Mouse (Mus musculus): ENCODE data around the gene Klf2. TPM values are rescaled to one million over a fixed set of nuclear protein-coding genes. Genes with fewer than 3 reads are reported as not detected.

Klf2 gene
- polyA plus RNA-seq, 1 experiment from 2014 or later, result 10.1 TPM

DNA sequence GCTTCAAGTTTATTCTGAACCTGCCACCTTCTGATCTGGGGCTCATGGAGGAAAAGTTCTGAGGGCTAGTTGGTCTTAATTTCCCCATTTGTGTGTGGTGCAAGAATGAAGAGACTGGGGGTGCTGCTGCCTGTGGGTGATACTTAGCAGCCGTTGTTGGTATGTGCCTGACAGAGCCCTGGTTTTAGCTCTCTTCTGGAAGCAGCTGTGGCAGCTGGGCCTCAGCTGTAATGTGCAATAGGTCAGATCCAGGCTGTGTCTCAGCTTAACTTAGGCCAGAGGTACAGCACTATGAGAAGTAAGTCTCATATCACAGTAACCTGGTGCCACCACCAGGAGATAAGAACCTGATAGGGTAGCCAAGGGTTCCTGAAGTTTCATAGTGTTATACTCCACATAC, 28.7 kb downstream of the Klf2 start:
- H3K4me3 ChIP-seq (ENCODE audit: low read length), result no peak overlapping the region
- H3K9me3 ChIP-seq (ENCODE audit: low read length), result no peaks in the 10 kb centered on the region
- H3K36me3 ChIP-seq (ENCODE audit: insufficient read depth, low read length), result peaks cover 24% of the 10 kb centered on the region
- H3K4me2 ChIP-seq (replicated peaks; ENCODE audit: low read depth, low read length), result no peak overlapping the region
- WGBS, result 80% methylated on average over 1 of the region's 1 CpGs
- H3K27ac ChIP-seq (ENCODE audit: low read length), result no peak overlapping the region
- H3K9ac ChIP-seq (replicated peaks; ENCODE audit: low read length), result no peak overlapping the region
- H3K27me3 ChIP-seq (ENCODE audit: insufficient read depth, low read length), result no peaks in the 10 kb centered on the region
- ATAC-seq (ENCODE audit: low FRiP score, low TSS enrichment), result no peak
- no peaks in the 10 kb centered on the region for H3K4me1 ChIP-seq (ENCODE audit: insufficient read depth, low read length)

DNA sequence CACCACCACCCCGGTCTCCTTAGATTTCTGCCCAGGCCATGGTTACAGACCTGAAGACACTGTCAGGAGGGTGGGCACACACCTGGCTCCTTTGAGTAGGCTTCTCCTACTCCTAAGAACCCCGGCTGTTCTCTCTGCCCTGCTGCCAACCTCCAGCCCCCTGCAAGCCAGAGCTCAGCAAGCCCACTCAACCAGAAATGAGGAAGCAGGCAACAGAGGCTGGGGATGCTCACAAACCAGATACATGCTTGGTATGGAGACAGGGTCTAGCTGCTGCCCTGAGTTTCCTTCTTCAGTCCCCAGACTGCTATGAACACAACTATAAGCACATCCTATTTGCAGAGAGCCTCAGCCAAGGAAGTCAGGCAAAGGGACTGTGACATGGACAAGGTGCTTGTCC, 29.3 kb downstream of the Klf2 start:
- H3K36me3 ChIP-seq (ENCODE audit: insufficient read depth, low read length), result peaks cover 24% of the 10 kb centered on the region
- no peaks in the 10 kb centered on the region for H3K9me3 ChIP-seq (ENCODE audit: low read length)
- no peaks in the 10 kb centered on the region for H3K4me1 ChIP-seq (ENCODE audit: insufficient read depth, low read length)
- H3K4me2 ChIP-seq (replicated peaks; ENCODE audit: low read depth, low read length), result no peak overlapping the region
- H3K27ac ChIP-seq (ENCODE audit: low read length), result no peak overlapping the region
- no peak overlapping the region for H3K9ac ChIP-seq (replicated peaks; ENCODE audit: low read length)
- no peak overlapping the region for H3K4me3 ChIP-seq (ENCODE audit: low read length)
- ATAC-seq (ENCODE audit: low FRiP score, low TSS enrichment), result no peak
- WGBS, result 94% methylated on average over 2 of the region's 2 CpGs
- no peaks in the 10 kb centered on the region for H3K27me3 ChIP-seq (ENCODE audit: insufficient read depth, low read length)

DNA sequence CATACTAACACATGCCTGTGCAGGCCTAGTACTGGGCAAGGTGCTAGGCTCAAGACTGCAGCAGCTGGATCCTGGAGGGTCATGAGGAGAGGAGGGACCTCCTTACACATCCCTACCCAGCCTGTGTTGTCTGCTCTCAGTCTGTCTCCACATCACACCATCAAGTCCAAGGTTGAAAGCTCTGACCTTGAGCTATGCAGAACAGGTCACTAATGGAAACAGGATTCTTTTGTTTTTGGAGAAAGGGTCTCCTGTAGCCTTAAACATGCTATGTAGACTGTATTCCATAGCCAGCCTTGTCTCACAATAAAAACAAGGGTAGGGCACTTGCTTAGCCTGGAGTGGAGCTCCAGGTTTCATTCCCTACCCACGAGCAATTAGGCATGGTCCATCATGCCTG, 30.1 kb downstream of the Klf2 start:
- 84% methylated on average over 1 of the region's 1 CpGs for WGBS
- no peak overlapping the region for H3K9ac ChIP-seq (replicated peaks; ENCODE audit: low read length)
- no peak for ATAC-seq (ENCODE audit: low FRiP score, low TSS enrichment)
- no peaks in the 10 kb centered on the region for H3K27me3 ChIP-seq (ENCODE audit: insufficient read depth, low read length)
- peaks cover 3% of the 10 kb centered on the region for H3K4me1 ChIP-seq (ENCODE audit: insufficient read depth, low read length)
- no peak overlapping the region for H3K4me3 ChIP-seq (ENCODE audit: low read length)
- H3K36me3 ChIP-seq (ENCODE audit: insufficient read depth, low read length), result peaks cover 19% of the 10 kb centered on the region; the same call in 1 of the 2 replicates
- H3K4me2 ChIP-seq (replicated peaks; ENCODE audit: low read depth, low read length), result no peak overlapping the region
- no peak overlapping the region for H3K27ac ChIP-seq (ENCODE audit: low read length)
- H3K9me3 ChIP-seq (ENCODE audit: low read length), result no peaks in the 10 kb centered on the region

DNA sequence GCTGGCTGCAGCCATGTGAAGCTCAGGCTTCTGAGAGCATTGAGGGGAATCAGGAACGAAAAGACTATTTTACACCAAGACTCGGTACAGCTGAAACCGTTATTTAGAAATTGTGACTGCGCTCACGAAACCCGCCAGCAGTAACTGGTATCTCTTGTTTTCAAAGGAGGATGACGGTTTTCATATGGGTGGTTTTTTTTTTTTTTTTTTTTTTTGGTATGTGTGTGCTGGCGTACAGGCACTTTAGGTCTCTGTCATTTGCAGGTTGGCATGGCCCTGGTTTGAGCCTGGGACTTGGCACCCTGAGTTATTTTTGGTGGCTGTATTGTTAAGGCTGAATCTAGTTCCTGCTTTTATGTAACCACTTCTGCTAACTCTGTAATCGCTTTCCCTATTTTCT, 31.0 kb downstream of the Klf2 start:
- ATAC-seq (ENCODE audit: low FRiP score, low TSS enrichment), result no peak
- Histone ChIP-seq H3K27me3 (ENCODE audit: insufficient read depth, low read length) (no peaks in the 10 kb centered on the region), H3K4me3 (ENCODE audit: low read length) (no peak overlapping the region), H3K9ac (replicated peaks; ENCODE audit: low read length) (no peak overlapping the region), H3K27ac (ENCODE audit: low read length) (no peak overlapping the region), H3K4me1 (ENCODE audit: insufficient read depth, low read length) (peaks cover 12% of the 10 kb centered on the region), H3K9me3 (ENCODE audit: low read length) (no peaks in the 10 kb centered on the region), H3K4me2 (replicated peaks; ENCODE audit: low read depth, low read length) (no peak overlapping the region), H3K36me3 (ENCODE audit: insufficient read depth, low read length) (peaks cover 18% of the 10 kb centered on the region; the same call in 1 of the 2 replicates)
- 90% methylated on average over 9 of the region's 9 CpGs for WGBS

DNA sequence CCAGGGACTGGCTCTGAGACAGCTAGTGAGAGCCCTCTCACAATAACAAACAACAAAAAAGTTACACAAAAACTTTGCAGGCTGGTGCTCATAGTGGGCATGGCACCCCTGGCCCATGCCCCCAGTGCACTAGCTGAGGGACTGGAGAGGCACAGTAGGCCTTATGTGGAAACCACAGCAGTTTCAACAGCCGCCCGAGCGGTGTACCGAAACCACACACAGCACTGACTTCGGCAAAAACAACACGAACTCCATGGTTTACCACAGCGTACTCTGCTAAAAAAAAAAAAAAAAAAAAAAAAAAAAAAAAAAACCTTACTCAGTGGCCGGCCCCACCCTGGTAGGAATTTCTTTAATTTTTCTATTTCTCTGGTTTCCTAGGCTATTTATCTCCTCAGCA, 31.9 kb downstream of the Klf2 start:
- WGBS, result 86% methylated on average over 8 of the region's 8 CpGs
- no peak overlapping the region for H3K9ac ChIP-seq (replicated peaks; ENCODE audit: low read length)
- H3K9me3 ChIP-seq (ENCODE audit: low read length), result no peaks in the 10 kb centered on the region
- H3K4me1 ChIP-seq (ENCODE audit: insufficient read depth, low read length), result peaks cover 13% of the 10 kb centered on the region
- no peak overlapping the region for H3K4me3 ChIP-seq (ENCODE audit: low read length)
- H3K4me2 ChIP-seq (replicated peaks; ENCODE audit: low read depth, low read length), result no peak overlapping the region
- H3K27me3 ChIP-seq (ENCODE audit: insufficient read depth, low read length), result no peaks in the 10 kb centered on the region
- H3K36me3 ChIP-seq (ENCODE audit: insufficient read depth, low read length), result peaks cover 16% of the 10 kb centered on the region; the same call in 1 of the 2 replicates
- no peak overlapping the region for H3K27ac ChIP-seq (ENCODE audit: low read length)
- ATAC-seq (ENCODE audit: low FRiP score, low TSS enrichment), result no peak

DNA sequence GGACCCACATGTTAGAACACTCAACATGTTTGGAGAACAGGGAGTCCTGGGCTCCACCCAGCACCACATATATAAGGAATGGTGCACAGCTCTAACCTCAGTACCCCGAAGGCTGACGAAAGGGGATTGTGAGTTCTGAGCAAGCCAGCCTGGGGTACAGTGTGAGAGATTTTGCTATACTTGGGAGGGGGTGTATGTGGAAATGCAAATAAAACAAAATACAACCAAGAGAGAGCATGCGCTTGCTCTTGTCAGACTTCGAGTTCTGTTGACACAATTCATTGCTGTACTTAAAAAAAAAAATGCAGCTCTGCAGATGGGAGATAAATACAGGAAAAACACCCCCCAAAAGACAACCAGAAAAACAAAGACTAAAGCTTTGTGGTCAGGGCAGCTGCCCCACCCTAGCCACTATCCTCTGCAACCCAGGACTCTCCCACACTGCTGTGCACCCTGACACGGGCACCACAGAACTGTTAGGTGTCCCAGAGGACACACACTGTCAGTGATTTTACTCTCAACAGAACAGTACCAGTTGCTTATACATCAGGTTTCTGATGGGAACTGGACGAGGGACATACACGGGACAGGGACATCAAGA, 32.7 kb downstream of the Klf2 start:
- no peak for ATAC-seq (ENCODE audit: low FRiP score, low TSS enrichment)
- Histone ChIP-seq H3K27me3 (ENCODE audit: insufficient read depth, low read length) (no peaks in the 10 kb centered on the region), H3K36me3 (ENCODE audit: insufficient read depth, low read length) (peaks cover 19% of the 10 kb centered on the region; the same call in 1 of the 2 replicates), H3K4me3 (ENCODE audit: low read length) (no peak overlapping the region), H3K4me1 (ENCODE audit: insufficient read depth, low read length) (peaks cover 13% of the 10 kb centered on the region), H3K4me2 (replicated peaks; ENCODE audit: low read depth, low read length) (no peak overlapping the region), H3K27ac (ENCODE audit: low read length) (no peak overlapping the region), H3K9me3 (ENCODE audit: low read length) (no peaks in the 10 kb centered on the region), H3K9ac (replicated peaks; ENCODE audit: low read length) (no peak overlapping the region)
- 86% methylated on average over 7 of the region's 7 CpGs for WGBS

DNA sequence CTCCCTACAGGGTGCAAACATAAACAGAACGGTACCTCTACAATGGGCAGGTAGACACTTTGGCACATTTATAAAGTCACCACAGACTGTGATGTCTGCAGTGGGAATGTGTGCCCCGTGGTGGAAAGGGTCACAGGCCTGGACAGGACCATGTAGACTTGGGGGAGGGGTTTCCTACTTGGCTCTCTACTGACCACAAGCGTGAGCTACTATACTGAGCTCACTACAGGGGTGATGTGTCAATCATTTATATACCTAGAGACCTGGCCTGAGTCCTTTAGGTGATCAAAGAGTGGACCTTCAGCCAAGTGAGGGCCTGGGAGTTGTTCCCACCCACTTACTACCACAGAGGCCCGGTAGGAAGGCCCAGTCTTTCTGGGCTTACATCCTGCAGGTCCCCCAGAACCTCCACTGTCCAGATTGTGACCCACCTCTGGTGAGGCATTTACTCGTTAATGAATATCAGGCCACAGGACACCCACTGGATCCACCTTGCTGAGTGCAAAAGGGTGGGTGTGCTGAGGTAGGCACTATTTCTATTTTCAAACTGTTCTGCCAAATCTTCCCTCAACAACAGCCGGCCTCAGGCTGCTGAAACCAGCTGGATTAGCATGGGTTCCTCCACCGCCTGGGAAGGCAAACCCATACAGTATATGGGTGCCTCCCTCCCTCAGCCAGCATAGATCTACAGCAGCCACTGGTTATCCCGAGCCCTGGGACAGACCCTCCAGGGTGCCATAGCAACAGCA, 34.3 kb downstream of the Klf2 start:
- Histone ChIP-seq H3K27me3 (ENCODE audit: insufficient read depth, low read length) (no peaks in the 10 kb centered on the region), H3K9me3 (ENCODE audit: low read length) (no peaks in the 10 kb centered on the region), H3K36me3 (ENCODE audit: insufficient read depth, low read length) (peaks cover 22% of the 10 kb centered on the region), H3K27ac (ENCODE audit: low read length) (peak overlapping the region; percentile 69), H3K4me3 (ENCODE audit: low read length) (no peak overlapping the region), H3K4me2 (replicated peaks; ENCODE audit: low read depth, low read length) (no peak overlapping the region), H3K9ac (replicated peaks; ENCODE audit: low read length) (no peak overlapping the region), H3K4me1 (ENCODE audit: insufficient read depth, low read length) (peaks cover 13% of the 10 kb centered on the region)
- WGBS, result 74% methylated on average over 8 of the region's 8 CpGs
- peak; percentile 79 for ATAC-seq (ENCODE audit: low FRiP score, low TSS enrichment)

DNA sequence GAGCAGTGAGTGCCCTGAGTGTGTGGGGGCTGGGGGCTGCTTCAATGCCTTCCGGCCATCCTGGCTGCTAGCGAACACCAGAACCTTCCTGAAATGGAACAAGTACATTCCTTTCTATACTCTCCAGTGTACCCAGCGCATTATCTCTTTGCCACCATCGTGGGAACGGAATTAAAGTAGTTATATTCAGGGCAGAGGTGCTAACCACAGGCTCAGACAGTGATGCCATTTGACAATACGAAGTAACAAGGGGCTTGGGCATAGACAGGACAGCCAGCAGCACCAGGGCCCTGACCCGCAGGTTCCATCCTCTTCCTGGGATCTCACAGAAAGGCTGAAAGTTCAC, 34.8 kb downstream of the Klf2 start:
- WGBS, result 86% methylated on average over 7 of the region's 7 CpGs
- Histone ChIP-seq H3K4me1 (ENCODE audit: insufficient read depth, low read length) (peaks cover 13% of the 10 kb centered on the region), H3K9ac (replicated peaks; ENCODE audit: low read length) (no peak overlapping the region), H3K4me3 (ENCODE audit: low read length) (no peak overlapping the region), H3K4me2 (replicated peaks; ENCODE audit: low read depth, low read length) (no peak overlapping the region), H3K27ac (ENCODE audit: low read length) (peak overlapping the region; percentile 69), H3K27me3 (ENCODE audit: insufficient read depth, low read length) (no peaks in the 10 kb centered on the region), H3K9me3 (ENCODE audit: low read length) (no peaks in the 10 kb centered on the region), H3K36me3 (ENCODE audit: insufficient read depth, low read length) (peaks cover 27% of the 10 kb centered on the region)
- no peak for ATAC-seq (ENCODE audit: low FRiP score, low TSS enrichment)

DNA sequence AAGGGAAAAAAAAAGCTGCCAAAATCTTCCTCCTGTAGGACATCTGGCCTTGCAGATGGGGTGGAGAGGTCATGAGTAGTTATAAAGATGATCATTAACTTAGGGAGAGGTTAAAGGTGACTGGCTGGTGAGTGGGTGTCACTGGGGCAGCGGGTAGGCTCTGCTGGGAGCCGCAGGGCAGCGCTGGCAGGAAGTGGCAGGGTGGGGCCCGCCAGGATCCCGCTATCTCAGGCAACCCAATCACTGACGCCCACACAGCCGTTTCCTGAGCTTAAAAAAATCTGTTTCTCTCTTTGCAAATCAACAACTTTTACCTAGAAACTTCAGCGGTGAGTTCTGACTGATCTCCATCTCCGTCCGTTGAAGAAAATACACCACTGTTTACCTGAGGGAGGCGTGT, 35.4 kb downstream of the Klf2 start:
- Histone ChIP-seq H3K9ac (replicated peaks; ENCODE audit: low read length) (no peak overlapping the region), H3K4me2 (replicated peaks; ENCODE audit: low read depth, low read length) (no peak overlapping the region), H3K36me3 (ENCODE audit: insufficient read depth, low read length) (peaks cover 28% of the 10 kb centered on the region), H3K27ac (ENCODE audit: low read length) (peak overlapping the region; percentile 69), H3K27me3 (ENCODE audit: insufficient read depth, low read length) (no peaks in the 10 kb centered on the region), H3K4me3 (ENCODE audit: low read length) (no peak overlapping the region), H3K4me1 (ENCODE audit: insufficient read depth, low read length) (peaks cover 13% of the 10 kb centered on the region), H3K9me3 (ENCODE audit: low read length) (no peaks in the 10 kb centered on the region)
- 38% methylated on average over 11 of the region's 11 CpGs for WGBS
- ATAC-seq (ENCODE audit: low FRiP score, low TSS enrichment), result no peak

DNA sequence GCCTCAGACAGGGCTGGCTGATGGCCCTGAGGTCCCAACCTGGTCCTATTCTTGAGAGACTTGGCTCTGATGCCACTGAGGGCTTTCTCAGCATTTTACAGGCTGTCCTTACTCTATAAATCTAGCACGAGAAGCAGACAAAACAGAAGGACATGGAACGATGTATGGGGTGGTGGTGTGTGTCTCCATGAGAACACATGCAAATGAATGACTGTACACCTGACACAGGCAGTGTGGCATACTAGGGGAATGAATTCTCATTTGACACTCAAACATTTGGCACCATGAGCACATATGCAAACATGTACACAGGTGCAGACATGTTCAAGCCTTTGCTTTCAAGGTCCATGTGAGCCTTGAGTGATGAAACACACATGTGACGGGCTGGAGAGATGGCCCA, 37.8 kb downstream of the Klf2 start:
- Histone ChIP-seq H3K4me2 (replicated peaks; ENCODE audit: low read depth, low read length) (no peak overlapping the region), H3K9ac (replicated peaks; ENCODE audit: low read length) (no peak overlapping the region), H3K4me1 (ENCODE audit: insufficient read depth, low read length) (peaks cover 13% of the 10 kb centered on the region), H3K27ac (ENCODE audit: low read length) (no peak overlapping the region), H3K36me3 (ENCODE audit: insufficient read depth, low read length) (peaks cover 36% of the 10 kb centered on the region), H3K27me3 (ENCODE audit: insufficient read depth, low read length) (no peaks in the 10 kb centered on the region), H3K9me3 (ENCODE audit: low read length) (no peaks in the 10 kb centered on the region), H3K4me3 (ENCODE audit: low read length) (no peak overlapping the region)
- WGBS, result 78% methylated on average over 3 of the region's 3 CpGs
- ATAC-seq (ENCODE audit: low FRiP score, low TSS enrichment), result no peak
